Mouse (Mus musculus) cerebellum, adult 2 months (tissue): ENCODE results near the gene Nphp4.

Source experiments
- CTCF ChIP-seq: fragments of 200-500 bp; IDR thresholded peaks from 2 replicates; pipeline ENCODE4 v1.5.1; 2011; ENCODE audit warnings: low read depth, mild to moderate bottlenecking, control low read depth, low read length, moderate library complexity, borderline replicate concordance; ENCODE audit not compliant: insufficient read depth
- POLR2A ChIP-seq: fragments of 200-500 bp; IDR thresholded peaks from 2 replicates; pipeline ENCODE4 v1.6.1; 2011; ENCODE audit warnings: low read length, control low read depth, borderline replicate concordance; ENCODE audit not compliant: insufficient read depth

- TF ChIP-seq CTCF, result no peak
- no peak for TF ChIP-seq POLR2A
Observed at GRCm38 (mm10) chr4:152532872-152533271, 56.4 kb downstream of the Nphp4 start.
